Mouse (Mus musculus) gastrocnemius, postnatal 36 days (tissue): ENCODE measurements around the gene Gpatch4. TPM values are rescaled to one million over a fixed set of nuclear protein-coding genes. Genes with fewer than 3 reads are reported as not detected.

Experiments
- DNase-seq, 2 experiments: peaks; one replicate each; pipeline ENCODE4 v3.0.0; 2022
- intact Hi-C: fragments of 180-260 bp; cut with DNase I; formaldehyde crosslinking; loops from one replicate; pipeline ENCODE4 v1.15.1; 2025
- total RNA-seq, 2 experiments: library from RNA; stranded (reverse); gene quantifications; 2 replicates each; pipeline ENCODE4 v1.2.3; 2021

Gene Gpatch4
- total RNA-seq, 2 experiments from 2014 or later = 16.0 to 17.1 TPM

DNA sequence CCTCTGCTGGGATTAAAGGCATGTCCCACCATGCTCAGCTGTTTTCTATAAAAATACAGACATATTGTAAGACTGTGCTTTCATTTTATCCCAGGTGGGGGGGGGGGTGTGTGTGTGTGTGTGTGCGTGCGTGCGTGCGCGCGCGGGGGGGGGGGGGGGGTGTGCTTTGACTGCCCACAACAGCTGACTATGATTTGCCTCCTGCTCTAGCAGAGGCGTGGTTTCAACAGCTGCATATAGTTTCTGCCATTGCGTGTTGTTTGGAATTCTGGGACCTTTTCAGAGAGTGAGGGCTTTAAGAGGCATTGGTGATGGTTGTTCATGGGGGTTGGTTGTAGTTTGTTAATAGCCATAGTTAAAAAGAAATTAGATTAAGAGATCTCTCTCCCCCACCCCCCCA is 42.6 kb downstream of the Gpatch4 start:
- no peak for DNase-seq
- intact Hi-C loops = no loop called here

DNA sequence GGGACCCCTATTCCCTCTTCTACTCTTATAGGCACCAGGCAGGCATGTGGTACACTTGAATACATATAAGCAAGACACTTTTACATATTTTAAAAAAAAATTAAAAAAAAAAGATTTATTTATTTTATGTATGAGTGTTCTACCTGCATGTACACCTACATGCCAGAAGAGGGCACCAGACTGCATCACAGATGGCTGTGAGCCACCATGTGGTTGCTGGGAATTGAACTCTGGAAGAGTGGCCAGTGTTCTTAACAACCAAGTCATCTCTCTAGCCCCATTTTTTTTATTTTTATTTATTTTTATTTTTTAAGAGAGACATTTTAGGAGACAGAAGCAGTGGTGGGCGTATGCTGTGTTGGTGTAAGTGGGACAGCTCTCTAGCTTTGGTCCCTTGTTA is 44.8 kb downstream of the Gpatch4 start:
- intact Hi-C loops = loop anchor here (2.0 kb wide), 2 partner anchors 87 to 155 kb away; no protein-coding TSS in a partner anchor
- no peak for DNase-seq

DNA sequence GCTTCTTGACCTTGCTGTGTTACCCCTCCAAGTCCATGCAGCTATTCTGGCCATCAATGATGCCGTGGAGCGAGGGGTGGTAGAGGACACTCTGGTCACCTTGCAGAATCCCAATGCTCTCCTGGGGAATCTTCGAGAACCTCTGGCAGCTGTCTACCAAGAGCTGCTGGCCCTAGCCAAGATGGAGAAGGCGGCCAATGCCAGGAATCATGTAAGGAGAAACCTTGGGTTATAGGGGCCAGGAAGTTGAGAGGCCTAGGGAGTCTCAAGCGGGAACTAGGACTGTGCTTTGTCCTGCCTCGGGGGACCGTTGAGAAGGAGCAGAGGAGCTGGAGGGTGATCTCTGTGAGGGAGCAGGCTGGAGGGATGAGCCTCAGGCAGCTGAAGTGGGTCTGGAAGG is 47.2 kb downstream of the Gpatch4 start:
- intact Hi-C loops = loop anchor here (2.0 kb wide), 1 partner anchor 43 kb away; no protein-coding TSS in a partner anchor
- DNase-seq = no peak

DNA sequence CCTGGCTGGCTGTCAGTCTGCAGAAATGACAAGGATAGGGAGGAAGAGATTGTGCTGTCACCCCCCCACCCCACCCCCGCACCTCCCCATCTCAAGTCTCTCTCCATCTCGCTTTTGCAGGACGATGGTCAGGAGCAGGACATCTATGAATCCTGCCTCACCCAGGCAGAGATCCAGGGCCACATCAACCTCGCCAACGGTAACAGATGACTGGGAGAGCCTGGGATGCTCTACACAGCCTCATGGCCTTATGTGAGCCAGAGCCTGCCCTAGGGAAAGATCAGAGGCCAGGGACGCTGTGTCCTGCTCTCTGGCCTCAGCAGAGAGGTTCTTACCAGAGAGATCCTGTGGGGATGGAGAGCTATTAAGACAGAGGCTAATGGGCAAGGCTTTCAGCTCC is 47.7 kb downstream of the Gpatch4 start:
- intact Hi-C loops = loop anchor here (2.0 kb wide), 1 partner anchor 42 kb away; no protein-coding TSS in a partner anchor
- no peak for DNase-seq

DNA sequence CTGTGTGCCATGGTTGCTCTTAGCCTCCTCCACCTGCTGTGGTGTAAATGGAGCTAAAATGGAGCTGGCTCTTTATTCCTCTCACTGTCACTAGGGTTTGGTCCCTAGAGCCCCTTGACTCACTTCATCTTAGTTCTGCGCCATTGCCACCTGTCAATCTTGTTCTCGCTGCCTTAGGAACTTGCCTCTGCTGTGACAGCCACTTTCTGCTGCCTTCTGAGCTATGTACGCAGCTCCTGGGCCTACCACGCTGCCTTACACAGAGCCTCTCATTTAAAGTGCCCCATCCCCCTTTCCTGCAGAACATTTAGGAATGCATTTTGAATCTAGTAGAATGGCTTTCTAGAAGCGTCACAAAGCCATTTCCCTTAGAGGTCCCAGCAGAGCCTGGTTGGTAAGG is 51.2 kb downstream of the Gpatch4 start:
- DNase-seq = no peak
- intact Hi-C loops = no loop called here

DNA sequence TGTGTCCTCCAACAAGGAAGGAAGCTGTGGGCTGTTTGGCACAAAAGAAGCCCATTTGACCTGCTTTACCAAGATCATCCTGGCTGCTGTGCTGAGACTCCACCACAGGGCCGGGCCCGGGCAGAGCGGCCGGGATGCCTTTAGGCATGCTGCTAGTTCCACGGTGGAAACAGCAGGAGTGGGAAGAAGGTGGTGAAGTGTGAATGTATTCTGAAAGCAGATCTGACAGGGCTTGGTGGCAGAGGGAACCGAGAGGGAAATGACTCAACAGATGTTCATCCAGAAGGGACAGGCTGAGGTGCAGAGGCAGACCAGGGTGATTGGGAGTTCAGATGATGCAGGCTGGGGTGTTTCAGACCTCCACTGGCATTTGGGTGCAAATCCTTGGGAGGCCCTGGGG is 54.8 kb downstream of the Gpatch4 start:
- intact Hi-C loops = no loop called here

DNA sequence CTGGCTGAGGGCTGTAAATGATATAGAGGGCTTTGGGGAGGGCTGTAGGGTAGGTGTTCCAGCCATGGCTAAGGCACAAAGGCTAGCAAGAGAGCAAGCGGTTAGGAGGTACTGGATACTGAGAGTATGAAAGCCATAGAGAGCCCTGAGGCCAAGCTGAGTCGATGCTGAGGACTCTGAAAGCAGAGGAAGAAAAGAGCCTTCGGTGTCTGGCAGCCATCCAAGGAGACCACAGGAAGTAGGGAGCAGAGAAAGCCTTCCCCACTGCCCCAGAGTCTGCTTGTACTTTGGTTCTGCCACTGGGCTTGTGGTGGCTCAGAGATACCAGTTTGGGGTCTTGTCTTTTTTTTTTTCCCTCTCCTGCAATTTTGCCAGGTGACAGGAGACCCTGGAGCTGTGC is 57.3 kb downstream of the Gpatch4 start:
- DNase-seq = no peak
- intact Hi-C loops = no loop called here

More for the DNA sequence above, 54.8 kb downstream of the Gpatch4 start:
- no peak for DNase-seq

DNA sequence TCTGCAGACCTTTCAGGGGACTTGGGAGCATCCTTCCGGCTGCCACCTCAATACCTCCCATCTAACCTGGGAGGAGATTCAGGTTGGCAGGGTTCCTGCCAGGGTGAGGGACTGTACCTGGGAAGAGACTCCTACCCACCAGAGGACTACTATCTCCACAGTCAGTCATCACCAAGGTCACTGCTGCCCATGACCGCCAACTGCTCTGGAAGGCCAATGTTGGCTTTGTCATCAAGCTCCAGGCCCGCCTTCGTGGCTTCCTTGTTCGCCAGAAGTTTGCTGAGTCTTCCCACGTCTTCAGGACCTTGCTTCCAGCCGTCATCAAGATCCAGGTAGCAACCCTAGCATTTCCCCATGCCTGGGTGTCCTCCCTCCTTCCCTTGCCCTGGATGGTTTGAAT is 58.8 kb downstream of the Gpatch4 start:
- DNase-seq = no peak
- intact Hi-C loops = no loop called here

DNA sequence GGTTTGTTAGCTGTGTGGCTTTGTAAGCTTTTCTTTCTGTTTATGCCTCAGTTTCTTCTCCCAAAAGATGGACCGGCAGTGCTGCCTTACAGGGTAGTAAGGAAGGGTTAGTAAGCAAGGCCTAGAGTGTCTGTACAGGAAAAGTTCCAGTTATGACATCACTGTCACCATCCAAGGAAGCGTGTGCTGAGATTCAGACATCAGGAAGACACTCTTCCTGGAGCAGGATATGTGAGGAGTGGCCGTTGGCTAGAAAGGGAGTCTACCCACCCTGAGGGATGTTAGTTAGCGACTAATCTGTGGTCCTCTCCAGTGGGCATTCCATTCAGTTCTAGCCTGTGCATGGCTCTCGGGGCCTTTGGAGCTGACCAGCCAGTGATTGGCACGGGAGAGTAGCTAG is 59.3 kb downstream of the Gpatch4 start:
- no peak for DNase-seq
- intact Hi-C loops = no loop called here

DNA sequence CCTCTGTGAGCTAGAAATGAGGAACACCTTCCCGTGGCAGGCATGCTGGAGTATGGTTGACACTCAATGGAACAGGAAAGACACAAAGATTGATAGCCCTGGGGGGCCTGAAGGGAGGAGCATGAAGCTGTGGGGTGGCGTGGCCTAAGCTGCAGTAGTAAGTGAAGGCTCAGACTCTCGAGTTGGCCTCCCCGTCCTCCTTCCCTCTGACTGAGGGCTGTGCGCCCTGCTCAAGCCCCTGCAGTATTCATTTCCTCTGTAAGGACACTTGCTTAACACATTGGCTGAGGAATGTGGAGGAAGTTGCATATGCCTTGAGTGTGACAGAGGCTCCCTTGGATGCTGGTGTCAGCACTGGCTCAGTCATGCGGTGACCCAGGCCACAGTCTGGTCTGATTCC is 59.7 kb downstream of the Gpatch4 start:
- DNase-seq = no peak
- intact Hi-C loops = no loop called here

Other genes with a start within 250 kb of the Gpatch4 start
- not detected for gene Ntrk1, start 247.9 kb upstream of the Gpatch4 start, total RNA-seq
- not detected for gene Insrr, start 246.2 kb upstream of the Gpatch4 start, total RNA-seq
- 1 to 10 TPM; 4.8 to 8.3 TPM for gene Pear1, start 218.8 kb upstream of the Gpatch4 start, total RNA-seq
- under 1 TPM in 1 of 2 experiments, not detected in 1; 0.13 TPM for gene Sh2d2a, start 196.4 kb upstream of the Gpatch4 start, total RNA-seq
- gene Prcc, start 157.5 kb upstream of the Gpatch4 start, total RNA-seq = 10 to 100 TPM; 43.8 to 45.5 TPM
- 100 to 1,000 TPM; 183 to 199 TPM for gene Hdgf, start 136.8 kb upstream of the Gpatch4 start, total RNA-seq
- gene Mrpl24, start 123.6 kb upstream of the Gpatch4 start, total RNA-seq = 10 to 100 TPM; 36.7 to 42.3 TPM
- 1 to 10 TPM; 6.2 to 8.0 TPM for gene Isg20l2, start 112.8 kb upstream of the Gpatch4 start, total RNA-seq
- gene Rrnad1, start 112.4 kb upstream of the Gpatch4 start, total RNA-seq = 1 to 10 TPM; 3.0 to 4.1 TPM
- under 1 TPM; 0.37 to 0.48 TPM for gene Crabp2, start 94.4 kb upstream of the Gpatch4 start, total RNA-seq
- 10 to 100 TPM; 15.4 to 20.5 TPM for gene Nes, start 72.0 kb upstream of the Gpatch4 start, total RNA-seq
- gene Bcan, start 42.9 kb upstream of the Gpatch4 start, total RNA-seq = under 1 TPM; 0.08 to 0.17 TPM
- gene Hapln2, start 15.5 kb upstream of the Gpatch4 start, total RNA-seq = under 1 TPM in 1 of 2 experiments, not detected in 1; 0.42 TPM
- 10 to 100 TPM; 36.3 to 37.9 TPM for gene Naxe, start 15.4 kb downstream of the Gpatch4 start, total RNA-seq
- gene Ttc24, start 35.2 kb downstream of the Gpatch4 start, total RNA-seq = not detected
- gene Iqgap3, start 38.9 kb downstream of the Gpatch4 start, total RNA-seq = under 1 TPM; 0.64 TPM
- 100 to 1,000 TPM; 156 to 174 TPM for gene Mef2d, start 99.3 kb downstream of the Gpatch4 start, total RNA-seq
- gene Rhbg, start 211.6 kb downstream of the Gpatch4 start, total RNA-seq = not detected
- under 1 TPM; 0.35 to 0.51 TPM for gene Gm38392, start 244.1 kb downstream of the Gpatch4 start, total RNA-seq